ENCODE assay signal across 8 mouse cellular contexts in the genomic region with DNA sequence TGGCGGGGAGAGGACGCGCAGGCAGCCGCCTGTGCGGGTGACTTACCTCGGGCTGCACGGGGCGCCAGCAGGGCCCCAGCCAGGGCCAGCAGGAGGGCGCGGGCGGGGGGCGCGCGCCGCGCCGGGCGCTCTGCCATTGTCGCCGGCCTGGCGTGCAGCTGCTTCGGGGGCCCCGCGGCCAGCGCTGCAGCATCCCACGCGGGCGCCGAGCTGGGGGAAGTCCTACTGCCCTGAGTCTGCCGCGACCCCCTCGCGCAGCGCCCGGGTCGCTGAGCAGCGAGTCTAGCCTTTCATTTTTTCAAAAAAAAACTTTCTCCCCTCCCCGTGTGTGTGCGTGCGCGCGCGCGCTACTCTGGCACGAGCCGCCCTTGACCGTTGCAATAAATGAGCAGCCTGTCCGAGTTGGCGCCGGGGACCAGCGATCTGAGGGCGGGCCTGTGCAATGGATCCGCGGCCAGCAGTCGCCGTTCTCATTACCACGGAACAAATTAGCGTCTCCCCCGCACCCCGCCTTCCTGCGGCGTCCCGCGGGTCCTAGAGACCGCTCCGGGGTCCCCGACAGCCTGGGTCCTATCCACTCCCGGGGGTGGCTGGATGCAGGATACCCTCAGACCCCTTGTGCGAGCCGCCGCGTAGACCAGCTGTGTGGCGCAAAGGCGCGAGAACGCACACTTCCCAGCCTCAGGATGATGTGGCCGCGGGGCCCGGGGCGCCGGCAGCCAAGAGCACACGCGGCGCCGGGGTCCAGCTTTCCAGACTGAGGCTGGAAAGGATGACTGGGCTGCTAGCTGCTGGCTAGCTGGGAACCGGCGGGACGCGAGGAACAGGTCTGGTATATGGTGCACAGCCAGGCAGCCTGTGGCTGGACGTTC. TPM values are rescaled to one million over a fixed set of nuclear protein-coding genes. Genes with fewer than 3 reads are reported as not detected.
DNase-seq lines count a peak whose midpoint lies in the region; ATAC-seq lines count a peak whose summit lies in the region.

No protein-coding gene starts in this region.

- no peaks in the 10 kb centered on the region for H3K36me3 ChIP-seq in hindbrain, embryonic 12.5 days

- peak overlapping the region; percentile 99 for H3K4me2 ChIP-seq in hindbrain, embryonic 12.5 days (replicated peaks)

- DNase-seq in NIH3T3 (ENCODE audit: low read depth): peak; percentile 78
- peak; percentile 72 to 79 for DNase-seq in cerebellum, postnatal 14 days
- DNase-seq in frontal cortex, postnatal 25 days (ENCODE audit: low spot score in 2 of 2): peak; percentile 21 to 29
- DNase-seq in layer of hippocampus, postnatal 25 days (ENCODE audit: extremely low spot score in 1 of 2, low spot score in 1 of 2): peak; percentile 51 to 55
- peak; percentile 66 for DNase-seq in lung, postnatal 14 days
- peak; percentile 57 for DNase-seq in right cerebral cortex, postnatal 14 days

- WGBS in hindbrain, embryonic 12.5 days: under 1% methylated on average over 87 of the region's 90 CpGs

- no peaks in the 10 kb centered on the region for H3K9me3 ChIP-seq in hindbrain, embryonic 12.5 days (replicated peaks)

- H3K9ac ChIP-seq in hindbrain, embryonic 12.5 days: peak overlapping the region; percentile 70

- H3K4me1 ChIP-seq in hindbrain, embryonic 12.5 days: peaks cover 22% of the 10 kb centered on the region

- H3K27ac ChIP-seq in hindbrain, embryonic 12.5 days: peak overlapping the region; percentile 48

- H3K4me3 ChIP-seq in hindbrain, embryonic 12.5 days: peak overlapping the region; percentile 65

- ATAC-seq in hindbrain, embryonic 12.5 days (ENCODE audit: low FRiP score): peak; percentile 71
- no peak for ATAC-seq in megakaryocyte progenitor cell, adult 5-6 weeks (replicated peaks; ENCODE audit: poor library complexity)

- peaks cover 15% of the 10 kb centered on the region for H3K27me3 ChIP-seq in hindbrain, embryonic 12.5 days

RNA-seq across cellular contexts. Expression of a gene that starts 7.0 kb away (rescaled TPM):
- polyA plus RNA-seq in hindbrain, embryonic 12.5 days (2016; fragmentation: Nextera tagmentation; extraction: Ambion mirVana): 3.5 and 6.6 TPM in 2 replicates
- 1 to 10 TPM; 8.1 to 8.7 TPM for total RNA-seq in layer of hippocampus, postnatal 25 days (2021)
- total RNA-seq in megakaryocyte progenitor cell, adult 5-6 weeks (2015): 0.02 and 0.24 TPM in 2 replicates
- total RNA-seq in megakaryocyte progenitor cell, adult 5-6 weeks (2017): 0.12 TPM in 1 of 2 replicates, not detected in the other

Comparison
In these comparisons a context has a peak if more than half of its experiments do, and no peak if none do; other contexts are left out.
1. DNase-seq: peak in every context shown above with its lines; median percentile 78 in NIH3T3; 76 in cerebellum, postnatal 14 days; 66 in lung, postnatal 14 days; 57 in right cerebral cortex, postnatal 14 days; 53 in layer of hippocampus, postnatal 25 days; 25 in frontal cortex, postnatal 25 days.
2. RNA of a gene that starts 7.0 kb away (total RNA-seq): 8.1 to 8.7 TPM in layer of hippocampus, postnatal 25 days; 0.02 to 0.24 TPM in megakaryocyte progenitor cell, adult 5-6 weeks; every median in the first group is over 4 times any median in the second.